20 mouse cellular contexts compared by ENCODE assay signal in genomic region chr6:35265580-35266278, GRCm38 (mm10). TPM values are rescaled to one million over a fixed set of nuclear protein-coding genes. Genes with fewer than 3 reads are reported as not detected.
DNase-seq lines count a peak whose midpoint lies in the region; ATAC-seq lines count a peak whose summit lies in the region.
"Had no signal": no experiment of that assay in that cellular context is flagged by ENCODE, and none has a peak within 500 bp of the region (broad histone marks: within the 10 kb centered on the region; RNA-seq: fewer than 3 reads in every experiment).

No protein-coding gene starts in this region.

- DNase-seq in heart, adult 11 months, result no peak
- DNase-seq in kidney, postnatal 36 days, result no peak
- DNase-seq in ZHBTc4 (ENCODE audit: low read depth, low spot score), result peak; percentile 34
- DNase-seq in right cerebral cortex, adult 18-20 months, result no peak
- DNase-seq in layer of hippocampus, adult 8-10 months (ENCODE audit: low spot score in 2 of 2), result no peak
- DNase-seq: B cell, adult 2 months; cerebellum, adult 2 months; cerebellum, postnatal 36 days; heart, postnatal 36 days; kidney, adult 11 months; thymus, postnatal 25 days had no signal

- no peak for ATAC-seq in heart, embryonic 13.5 days (ENCODE audit: extremely low read depth, insufficient number of reproducible peaks, low FRiP score, low TSS enrichment)
- ATAC-seq in kidney, embryonic 16.5 days (ENCODE audit: low FRiP score, low TSS enrichment), result peak; percentile 75; the same call in 1 of the 2 replicates
- peak; percentile 40; the same call in 1 of the 2 replicates for ATAC-seq in embryonic facial prominence, embryonic 15.5 days (ENCODE audit: insufficient number of reproducible peaks, low FRiP score, low TSS enrichment, low read depth)
- ATAC-seq: forebrain, embryonic 15.5 days; hindbrain, embryonic 16.5 days had no signal

- no peak overlapping the region for H3K9ac ChIP-seq in heart, embryonic 13.5 days
- H3K9ac ChIP-seq in kidney, embryonic 16.5 days (replicated peaks; ENCODE audit: low read length), result no peak overlapping the region
- H3K9ac ChIP-seq in embryonic facial prominence, embryonic 15.5 days, result no peak overlapping the region
- H3K9ac ChIP-seq: forebrain, embryonic 15.5 days; liver, embryonic 15.5 days had no signal

- no peaks in the 10 kb centered on the region for H3K9me3 ChIP-seq in heart, embryonic 13.5 days
- H3K9me3 ChIP-seq in kidney, embryonic 16.5 days (ENCODE audit: low read length), result peaks cover 3% of the 10 kb centered on the region; the same call in 1 of the 2 replicates
- no peaks in the 10 kb centered on the region for H3K9me3 ChIP-seq in embryonic facial prominence, embryonic 15.5 days (replicated peaks)
- H3K9me3 ChIP-seq: forebrain, embryonic 15.5 days; liver, embryonic 15.5 days; midbrain, embryonic 10.5 days had no signal

- H3K4me2 ChIP-seq in heart, embryonic 13.5 days, result no peak overlapping the region
- H3K4me2 ChIP-seq in kidney, embryonic 16.5 days (replicated peaks; ENCODE audit: low read depth, low read length), result no peak overlapping the region
- H3K4me2 ChIP-seq in embryonic facial prominence, embryonic 15.5 days (replicated peaks), result no peak overlapping the region
- H3K4me2 ChIP-seq: forebrain, embryonic 15.5 days; liver, embryonic 15.5 days had no signal

- no peaks in the 10 kb centered on the region for H3K27me3 ChIP-seq in heart, embryonic 13.5 days (replicated peaks)
- no peaks in the 10 kb centered on the region for H3K27me3 ChIP-seq in kidney, embryonic 16.5 days (ENCODE audit: insufficient read depth, low read length)
- no peaks in the 10 kb centered on the region for H3K27me3 ChIP-seq in embryonic facial prominence, embryonic 15.5 days
- H3K27me3 ChIP-seq: forebrain, embryonic 15.5 days; liver, embryonic 15.5 days had no signal

- H3K36me3 ChIP-seq in heart, embryonic 13.5 days, result peaks cover 44% of the 10 kb centered on the region
- H3K36me3 ChIP-seq in kidney, embryonic 16.5 days (ENCODE audit: insufficient read depth, low read length), result peaks cover 22% of the 10 kb centered on the region
- peaks cover 34% of the 10 kb centered on the region for H3K36me3 ChIP-seq in embryonic facial prominence, embryonic 15.5 days

- 75% methylated on average over 15 of the region's 15 CpGs for WGBS in heart, embryonic 13.5 days
- 77% methylated on average over 15 of the region's 15 CpGs for WGBS in kidney, embryonic 16.5 days
- WGBS in embryonic facial prominence, embryonic 15.5 days, result 78% methylated on average over 15 of the region's 15 CpGs

- no peak overlapping the region for H3K4me3 ChIP-seq in heart, embryonic 13.5 days
- H3K4me3 ChIP-seq in kidney, embryonic 16.5 days (ENCODE audit: low read length), result no peak overlapping the region
- no peak overlapping the region for H3K4me3 ChIP-seq in embryonic facial prominence, embryonic 15.5 days (replicated peaks)
- H3K4me3 ChIP-seq: forebrain, embryonic 15.5 days; layer of hippocampus, adult 2 months; liver, embryonic 15.5 days; midbrain, embryonic 10.5 days had no signal

- peaks cover 7% of the 10 kb centered on the region for H3K4me1 ChIP-seq in heart, embryonic 13.5 days
- H3K4me1 ChIP-seq in kidney, embryonic 16.5 days (ENCODE audit: insufficient read depth, low read length), result no peaks in the 10 kb centered on the region
- H3K4me1 ChIP-seq in embryonic facial prominence, embryonic 15.5 days, result no peaks in the 10 kb centered on the region
- H3K4me1 ChIP-seq: forebrain, embryonic 15.5 days; midbrain, embryonic 10.5 days had no signal

- H3K27ac ChIP-seq in heart, embryonic 13.5 days (replicated peaks), result peak overlapping the region; percentile 40; the same call in 1 of the 2 replicates
- no peak overlapping the region; the same call in 1 of the 2 replicates for H3K27ac ChIP-seq in kidney, embryonic 16.5 days (ENCODE audit: low read length)
- H3K27ac ChIP-seq in embryonic facial prominence, embryonic 15.5 days (replicated peaks), result peak overlapping the region; percentile 41; the same call in 1 of the 2 replicates
- H3K27ac ChIP-seq: forebrain, embryonic 15.5 days; layer of hippocampus, adult 2 months; liver, embryonic 15.5 days; macrophage; midbrain, embryonic 10.5 days had no signal

RNA-seq across cellular contexts. Expression of gene Slc13a4, which starts 42.2 kb away (rescaled TPM):
- polyA plus RNA-seq in heart, embryonic 13.5 days (2015; fragmentation: Nextera tagmentation; extraction: Ambion mirVana), result 1.3 TPM in 2 replicates
- polyA plus RNA-seq in kidney, embryonic 16.5 days (2015; fragmentation: Nextera tagmentation; extraction: Ambion mirVana), result 0.23 and 0.41 TPM in 2 replicates
- 0.21 and 0.47 TPM in 2 replicates for polyA plus RNA-seq in embryonic facial prominence, embryonic 15.5 days (2015; fragmentation: Nextera tagmentation; extraction: Ambion mirVana)
- 10 to 100 TPM in 1 of 4 experiments, 1 to 10 TPM in 3; 7.1 to 11.5 (median 8.5) TPM for total RNA-seq in layer of hippocampus, adult 8-10 months (2022)
- polyA plus RNA-seq: macrophage had no signal
